Comparison of ENCODE assay signal across 25 mouse cellular contexts in the genomic region with DNA sequence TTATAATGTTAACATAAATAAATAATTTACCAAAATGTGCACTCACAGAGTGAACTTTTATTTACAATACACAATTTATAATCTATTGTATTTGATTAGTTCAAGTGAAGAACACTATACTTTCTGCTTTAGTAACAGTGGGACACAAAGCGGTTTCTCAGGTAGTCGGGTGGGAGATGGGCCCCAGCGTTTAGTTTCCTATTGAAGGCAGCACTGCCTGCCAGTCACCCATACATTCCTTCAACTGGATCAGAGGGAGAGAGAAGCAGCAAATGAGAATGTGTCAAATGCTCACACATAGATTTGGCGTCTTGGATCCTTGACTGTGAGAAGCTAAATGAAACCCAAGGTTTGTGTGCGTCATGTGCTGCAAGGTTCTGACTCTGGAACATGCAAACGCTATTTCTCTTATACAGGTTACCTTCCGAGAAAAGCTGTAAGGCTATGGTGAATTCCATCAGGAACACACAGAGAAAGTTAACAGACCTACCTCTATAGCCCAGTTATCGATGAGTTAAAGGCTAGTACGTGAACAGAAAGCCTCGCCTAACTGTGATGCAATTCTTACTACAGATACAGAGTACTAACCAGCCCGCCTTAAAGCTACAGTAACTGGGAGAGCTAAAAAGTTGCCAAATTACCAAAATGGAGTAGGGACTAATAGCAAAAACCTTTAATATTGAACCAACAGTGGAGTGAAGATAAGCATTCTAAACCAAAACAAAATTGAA.
"Had no signal": no experiment of that assay in that cellular context is flagged by ENCODE, and none has a peak within 500 bp of the region (broad histone marks: within the 10 kb centered on the region; RNA-seq: fewer than 3 reads in every experiment).

No protein-coding gene starts in this region.

- H3K4me2 ChIP-seq: heart, embryonic 11.5 days; heart, embryonic 13.5 days; heart, embryonic 15.5 days; hindbrain, embryonic 12.5 days; hindbrain, embryonic 14.5 days; intestine, embryonic 15.5 days; limb, embryonic 12.5 days; liver, embryonic 13.5 days had no signal

- H3K27ac ChIP-seq: gastrocnemius, adult 2 months; heart, adult 2 months; heart, embryonic 13.5 days; heart, embryonic 15.5 days; hindbrain, embryonic 10.5 days; hindbrain, embryonic 12.5 days; hindbrain, embryonic 14.5 days; intestine, embryonic 15.5 days; layer of hippocampus, adult 2 months; left cerebral cortex, adult 2 months; limb, embryonic 12.5 days; liver, embryonic 13.5 days had no signal

- H3K9me3 ChIP-seq: heart, embryonic 13.5 days; heart, embryonic 15.5 days; hindbrain, embryonic 10.5 days; hindbrain, embryonic 12.5 days; intestine, embryonic 15.5 days; limb, embryonic 12.5 days; liver, embryonic 13.5 days had no signal

- H3K9ac ChIP-seq: heart, embryonic 13.5 days; heart, embryonic 15.5 days; hindbrain, embryonic 12.5 days; hindbrain, embryonic 14.5 days; intestine, embryonic 15.5 days; limb, embryonic 12.5 days; liver, embryonic 13.5 days had no signal

- ATAC-seq: forebrain, embryonic 16.5 days; hindbrain, embryonic 16.5 days; inflammation-experienced regulatory T-cells, adult 6 months; intestine, embryonic 15.5 days; intestine, postnatal 0 days had no signal

- H3K4me3 ChIP-seq: gastrocnemius, adult 2 months; heart, adult 2 months; heart, embryonic 13.5 days; heart, embryonic 15.5 days; hindbrain, embryonic 10.5 days; hindbrain, embryonic 12.5 days; intestine, embryonic 15.5 days; layer of hippocampus, adult 2 months; left cerebral cortex, adult 2 months; limb, embryonic 12.5 days; liver, embryonic 13.5 days had no signal

- DNase-seq: gastrocnemius, adult 2 months; gastrocnemius, postnatal 10 days; gastrocnemius, postnatal 25 days; heart, adult 2 months; heart, postnatal 4 days; kidney, adult 18-20 months; kidney, adult 8-10 months; kidney, postnatal 10 days; kidney, postnatal 25 days; kidney, postnatal 4 days; liver, embryonic 13.5 days had no signal

- H3K4me1 ChIP-seq: heart, embryonic 15.5 days; hindbrain, embryonic 10.5 days; hindbrain, embryonic 12.5 days; intestine, embryonic 15.5 days; limb, embryonic 12.5 days; liver, embryonic 13.5 days had no signal

- H3K27me3 ChIP-seq: heart, embryonic 13.5 days; heart, embryonic 15.5 days; hindbrain, embryonic 12.5 days; intestine, embryonic 15.5 days; limb, embryonic 12.5 days; liver, embryonic 13.5 days had no signal
